Mouse (Mus musculus) forebrain, embryonic 11.5 days (tissue): ENCODE results near the gene Rbfox2. TPM values are rescaled to one million over a fixed set of nuclear protein-coding genes. Genes with fewer than 3 reads are reported as not detected.

ENCODE experiments used
- ATAC-seq: fragments of 200-750 bp; cut with Nextera tagmentation; replicated peaks from 2 replicates; pipeline ENCODE4 v1.8.0; 2017; ENCODE audit warnings: moderate TSS enrichment; ENCODE audit not compliant: low FRiP score
- DNase-seq: peaks from one replicate; pipeline ENCODE4 v3.0.0-alpha.2; 2017; ENCODE audit warnings: low spot score
- H3K27ac ChIP-seq: fragments of 300-500 bp; sonication (generic); 2 replicates; pipeline ENCODE4 v1.5.1; 2014; ENCODE audit warnings: low read depth, low read length
- H3K27me3 ChIP-seq: fragments of 300-500 bp; sonication (generic); 2 replicates; pipeline ENCODE4 v1.6.1; 2014; ENCODE audit warnings: mild to moderate bottlenecking, low read length, mixed read lengths; ENCODE audit not compliant: control insufficient read depth, insufficient read depth
- H3K36me3 ChIP-seq: fragments of 300-500 bp; sonication (generic); 2 replicates; pipeline ENCODE4 v1.6.1; 2014; ENCODE audit warnings: mild to moderate bottlenecking, low read length, moderate library complexity, mixed read lengths; ENCODE audit not compliant: control insufficient read depth, insufficient read depth
- H3K4me1 ChIP-seq: fragments of 300-500 bp; sonication (generic); replicated peaks from 2 replicates; pipeline ENCODE4 v1.6.1; 2014; ENCODE audit warnings: low read length, mixed read lengths; ENCODE audit not compliant: control insufficient read depth, insufficient read depth
- H3K4me2 ChIP-seq: fragments of 300-500 bp; sonication (generic); 2 replicates; pipeline ENCODE4 v1.6.1; 2014; ENCODE audit warnings: low read depth, mild to moderate bottlenecking, low read length, moderate library complexity, mixed read lengths; ENCODE audit not compliant: severe bottlenecking
- H3K4me3 ChIP-seq: fragments of 300-500 bp; sonication (generic); 2 replicates; pipeline ENCODE4 v1.5.1; 2014; ENCODE audit warnings: low read depth, low read length
- H3K9ac ChIP-seq: fragments of 300-500 bp; sonication (generic); 2 replicates; pipeline ENCODE4 v1.6.1; 2014; ENCODE audit warnings: low read length
- H3K9me3 ChIP-seq: fragments of 300-500 bp; sonication (generic); 2 replicates; pipeline ENCODE4 v1.6.1; 2016; ENCODE audit warnings: low read length, mixed read lengths; ENCODE audit not compliant: control insufficient read depth
- WGBS: fragments of 180-500 bp; shearing (Covaris S2); extraction: QIAGEN DNeasy Blood & Tissue Kit; methylation state at CpG from one replicate; pipeline ENCODE4 v1.1.7; 2014; 5-methylcytosine and 5-hydroxymethylcytosine counted together
- polyA plus RNA-seq: library from polyadenylated mRNA; unstranded; fragments of >200 nt; fragmentation: Nextera tagmentation; extraction: Ambion mirVana; gene quantifications from 2 replicates; pipeline ENCODE4 v1.2.1, GENCODE M21; 2014

The Rbfox2 gene
- polyA plus RNA-seq, 1 experiment from 2014 or later = 68.2 TPM

- Histone ChIP-seq H3K4me3 (no peak overlapping the region), H3K4me1 (0 out of 2 replicates have a peak, but pooled peaks cover 5% of the 10 kb centered on the region), H3K27ac (no peak overlapping the region), H3K9ac (no peak overlapping the region), H3K27me3 (no peaks in the 10 kb centered on the region), H3K9me3 (no peaks in the 10 kb centered on the region), H3K36me3 (no peaks in the 10 kb centered on the region), H3K4me2 (no peak overlapping the region)
- ATAC-seq (no peak), DNase-seq (peak; percentile 67)
- WGBS = 60% methylated on average over 2 of the region's 2 CpGs
Observed at GRCm38 (mm10) chr15:77202223-77202622, 104.6 kb downstream of the Rbfox2 start.

DNA sequence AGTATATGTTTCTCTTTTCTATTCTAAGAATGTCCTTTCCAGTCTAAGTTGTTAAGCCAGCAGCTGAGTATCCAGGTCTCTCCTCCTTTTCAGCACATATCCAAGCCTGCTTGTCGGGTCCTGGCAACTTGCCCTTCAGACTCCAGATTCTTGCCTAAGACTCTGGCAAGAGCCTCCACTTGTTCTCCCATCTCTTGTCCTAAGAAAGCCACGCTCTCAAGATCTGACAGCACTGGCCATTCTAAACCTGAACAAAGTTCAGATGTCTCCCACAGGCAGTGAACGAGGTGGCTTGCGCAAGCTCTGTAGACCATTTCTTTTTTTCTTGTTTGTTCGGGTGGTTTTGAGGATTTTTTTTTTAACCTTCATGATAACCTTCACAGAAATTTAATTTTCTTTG, 110.0 kb downstream of the Rbfox2 start:
- Histone ChIP-seq H3K4me3 (no peak overlapping the region), H3K9me3 (no peaks in the 10 kb centered on the region), H3K4me2 (no peak overlapping the region), H3K36me3 (no peaks in the 10 kb centered on the region), H3K27me3 (no peaks in the 10 kb centered on the region), H3K4me1 (no peaks in the 10 kb centered on the region), H3K9ac (no peak overlapping the region), H3K27ac (no peak overlapping the region)
- 87% methylated on average over 5 of the region's 5 CpGs for WGBS
- ATAC-seq (no peak), DNase-seq (no peak)

GRCm38 (mm10) chr15:77196001-77196400, 110.8 kb downstream of the Rbfox2 start:
- ATAC-seq (no peak), DNase-seq (no peak)
- Histone ChIP-seq H3K4me1 (no peaks in the 10 kb centered on the region), H3K9ac (no peak overlapping the region), H3K27ac (no peak overlapping the region), H3K27me3 (no peaks in the 10 kb centered on the region), H3K36me3 (no peaks in the 10 kb centered on the region), H3K4me2 (no peak overlapping the region), H3K4me3 (no peak overlapping the region), H3K9me3 (no peaks in the 10 kb centered on the region)
- WGBS = 73% methylated on average over 2 of the region's 2 CpGs

GRCm38 (mm10) chr15:77192154-77192935, 114.5 kb downstream of the Rbfox2 start:
- H3K27me3 ChIP-seq = no peaks in the 10 kb centered on the region
- 80% methylated on average over 14 of the region's 14 CpGs for WGBS
- H3K4me1 ChIP-seq = no peaks in the 10 kb centered on the region
- no peaks in the 10 kb centered on the region for H3K9me3 ChIP-seq
- no peak overlapping the region for H3K27ac ChIP-seq
- no peak overlapping the region for H3K9ac ChIP-seq
- ATAC-seq (no peak), DNase-seq (no peak)
- H3K36me3 ChIP-seq = no peaks in the 10 kb centered on the region
- H3K4me3 ChIP-seq = no peak overlapping the region
- no peak overlapping the region for H3K4me2 ChIP-seq

DNA sequence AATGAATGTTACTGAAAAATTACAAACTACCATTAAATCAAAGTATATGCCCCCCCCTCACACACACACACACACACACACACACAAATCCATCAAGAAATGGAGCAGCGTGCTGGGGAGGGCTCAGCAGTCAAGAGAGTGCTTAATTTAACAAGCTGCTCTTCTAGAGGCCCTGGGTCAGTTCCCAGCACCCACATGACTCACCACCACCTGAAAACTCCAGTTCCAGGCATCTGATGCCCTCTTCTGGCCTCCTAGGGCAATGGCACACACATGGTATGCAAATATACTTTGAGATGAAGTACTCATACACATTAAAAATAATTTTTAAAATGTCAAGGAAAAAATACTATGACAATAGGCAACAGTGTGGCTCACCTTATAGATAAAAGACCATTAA, 120.7 kb downstream of the Rbfox2 start:
- ATAC-seq (no peak), DNase-seq (no peak)
- H3K9me3 ChIP-seq = no peaks in the 10 kb centered on the region
- H3K4me1 ChIP-seq = no peaks in the 10 kb centered on the region
- whole genome bisulfite sequencing = 97% methylated on average over 1 of the region's 1 CpGs
- no peak overlapping the region for H3K27ac ChIP-seq
- no peak overlapping the region for H3K9ac ChIP-seq
- H3K27me3 ChIP-seq = no peaks in the 10 kb centered on the region
- no peaks in the 10 kb centered on the region for H3K36me3 ChIP-seq
- H3K4me3 ChIP-seq = no peak overlapping the region
- no peak overlapping the region for H3K4me2 ChIP-seq

- H3K9me3 ChIP-seq = no peaks in the 10 kb centered on the region
- DNase-seq = no peak
- H3K36me3 ChIP-seq = no peaks in the 10 kb centered on the region
- H3K9ac ChIP-seq = no peak overlapping the region
- WGBS = 76% methylated on average over 5 of the region's 5 CpGs
- no peak overlapping the region for H3K4me2 ChIP-seq
- ATAC-seq = no peak
- H3K27me3 ChIP-seq = no peaks in the 10 kb centered on the region
- no peaks in the 10 kb centered on the region for H3K4me1 ChIP-seq
- H3K27ac ChIP-seq = no peak overlapping the region
- H3K4me3 ChIP-seq = no peak overlapping the region
Observed at GRCm38 (mm10) chr15:77185614-77186013, 121.2 kb downstream of the Rbfox2 start.

DNA sequence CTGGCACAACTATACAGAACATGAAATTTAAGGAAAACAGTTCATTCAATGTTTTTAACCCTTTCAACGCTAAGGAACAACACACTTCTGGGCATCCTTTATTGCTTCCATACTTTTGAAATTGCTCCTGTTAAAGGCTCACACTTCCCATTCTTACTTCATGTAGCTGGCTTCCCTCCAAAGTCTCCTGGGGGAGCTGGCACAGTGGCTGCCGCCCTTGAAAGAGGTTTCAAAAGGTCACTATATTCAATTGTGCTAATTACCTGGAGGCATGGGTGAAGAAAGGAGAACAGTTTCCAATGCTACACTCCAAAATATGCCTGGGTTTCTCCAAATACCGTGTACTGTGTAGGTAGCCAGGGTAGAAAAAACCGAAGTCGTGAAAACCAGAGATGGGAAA, 124.0 kb downstream of the Rbfox2 start:
- Histone ChIP-seq H3K36me3 (no peaks in the 10 kb centered on the region), H3K4me2 (no peak overlapping the region), H3K9ac (no peak overlapping the region), H3K4me3 (no peak overlapping the region), H3K27ac (no peak overlapping the region), H3K4me1 (no peaks in the 10 kb centered on the region), H3K9me3 (no peaks in the 10 kb centered on the region), H3K27me3 (no peaks in the 10 kb centered on the region)
- no peak for ATAC-seq
- DNase-seq = no peak
- WGBS = 80% methylated on average over 5 of the region's 5 CpGs

DNA sequence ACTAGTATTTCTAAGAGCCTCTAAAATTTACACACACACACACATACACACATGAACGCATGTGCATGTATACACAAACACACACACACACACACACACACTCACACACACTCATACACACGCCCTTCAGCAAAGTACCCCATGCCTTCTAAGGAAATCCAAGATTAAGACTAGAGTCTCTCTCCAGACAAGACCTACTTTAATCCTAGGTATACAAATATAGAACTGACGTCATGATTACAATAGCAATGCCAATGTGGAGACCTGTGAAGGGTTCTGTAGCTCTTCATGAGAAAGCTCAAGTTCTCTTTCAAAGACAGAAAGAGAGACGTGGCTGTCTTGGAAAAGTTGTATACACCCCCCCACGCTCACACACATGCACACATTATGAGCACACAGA, 132.8 kb downstream of the Rbfox2 start:
- no peaks in the 10 kb centered on the region for H3K9me3 ChIP-seq
- no peaks in the 10 kb centered on the region for H3K27me3 ChIP-seq
- 73% methylated on average over 5 of the region's 5 CpGs for whole genome bisulfite sequencing
- H3K4me2 ChIP-seq = no peak overlapping the region
- H3K9ac ChIP-seq = no peak overlapping the region
- no peaks in the 10 kb centered on the region for H3K36me3 ChIP-seq
- H3K4me3 ChIP-seq = no peak overlapping the region
- no peak for DNase-seq
- ATAC-seq = no peak
- H3K4me1 ChIP-seq = peaks cover 2% of the 10 kb centered on the region; the same call in 1 of the 2 replicates
- no peak overlapping the region for H3K27ac ChIP-seq

DNA sequence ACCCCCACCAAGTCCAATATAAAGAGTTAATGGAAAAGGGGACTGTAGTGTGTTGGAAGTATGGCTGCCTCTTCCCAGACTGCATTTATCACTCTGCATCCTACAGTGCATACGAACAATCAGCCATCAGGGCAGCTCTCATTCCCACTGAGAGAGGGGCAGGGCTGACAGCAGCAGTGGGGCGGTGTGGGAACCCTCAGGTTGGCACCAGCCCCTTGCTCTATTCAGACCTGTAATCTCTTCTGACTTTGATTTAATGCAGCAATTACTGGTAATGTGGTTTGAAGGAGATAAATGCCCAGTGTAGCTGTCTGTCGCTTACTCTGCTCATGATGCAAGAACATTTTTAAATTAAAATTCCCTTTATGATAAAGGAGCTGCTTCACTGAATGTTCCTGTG, 134.4 kb downstream of the Rbfox2 start:
- no peaks in the 10 kb centered on the region for H3K9me3 ChIP-seq
- DNase-seq (no peak), ATAC-seq (no peak)
- 60% methylated on average over 3 of the region's 3 CpGs for WGBS
- H3K4me3 ChIP-seq = no peak overlapping the region
- H3K27ac ChIP-seq = no peak overlapping the region
- H3K36me3 ChIP-seq = no peaks in the 10 kb centered on the region
- no peak overlapping the region for H3K4me2 ChIP-seq
- no peaks in the 10 kb centered on the region for H3K27me3 ChIP-seq
- no peak overlapping the region for H3K9ac ChIP-seq
- H3K4me1 ChIP-seq = peaks cover 2% of the 10 kb centered on the region; the same call in 1 of the 2 replicates
